Mouse (Mus musculus) C2C12 (cell line): Measurements from ENCODE around the gene Abcc6. TPM values are rescaled to one million over a fixed set of nuclear protein-coding genes. Genes with fewer than 3 reads are reported as not detected.

ENCODE experiments used
- H3K27me3 ChIP-seq: one replicate; pipeline ENCODE4 v1.6.1; 2011; ENCODE audit not compliant: control insufficient read depth, insufficient read depth, insufficient read length
- H3K36me3 ChIP-seq: one replicate; pipeline ENCODE4 v1.6.1; 2011; ENCODE audit not compliant: control insufficient read depth, insufficient read depth
- H3K4me3 ChIP-seq: one replicate; pipeline ENCODE4 v1.5.1; 2011; ENCODE audit warnings: mild to moderate bottlenecking, control low read depth; ENCODE audit not compliant: poor library complexity, insufficient read depth, severe bottlenecking
- H3K79me2 ChIP-seq: one replicate; pipeline ENCODE4 v1.6.1; 2011; ENCODE audit not compliant: control insufficient read depth, insufficient read depth
- H3K79me3 ChIP-seq: one replicate; pipeline ENCODE4 v1.6.1; 2011; ENCODE audit warnings: low read depth, control low read depth
- H3ac ChIP-seq: one replicate; pipeline ENCODE3; 2011; ENCODE audit warnings: low read depth; ENCODE audit not compliant: control insufficient read depth, insufficient read length
- CEBPB ChIP-seq: IDR thresholded peaks from one replicate; pipeline ENCODE4 v1.6.1; 2011; ENCODE audit warnings: low read depth, mild to moderate bottlenecking, control low read depth, moderate library complexity
- CTCF ChIP-seq: IDR thresholded peaks from one replicate; pipeline ENCODE4 v1.5.1; 2011; ENCODE audit not compliant: control insufficient read depth, insufficient read depth, insufficient read length
- FOSL1 ChIP-seq: IDR thresholded peaks from one replicate; pipeline ENCODE4 v1.8.0; 2011; ENCODE audit warnings: mild to moderate bottlenecking, low read length; ENCODE audit not compliant: poor library complexity, insufficient read depth, severe bottlenecking
- MAX ChIP-seq: IDR thresholded peaks from one replicate; pipeline ENCODE4 v1.6.1; 2011; ENCODE audit warnings: mild to moderate bottlenecking, control low read depth
- MYOD1 ChIP-seq: IDR thresholded peaks from one replicate; pipeline ENCODE4 v1.6.1; 2011; ENCODE audit warnings: low read depth; ENCODE audit not compliant: control insufficient read depth, insufficient read length
- MYOG ChIP-seq: IDR thresholded peaks from one replicate; pipeline ENCODE4 v1.6.1; 2011; ENCODE audit not compliant: control insufficient read depth, insufficient read length; ENCODE audit errors: extremely low read depth
- USF1 ChIP-seq: IDR thresholded peaks from one replicate; pipeline ENCODE4 v1.6.1; 2011; ENCODE audit warnings: low read depth, mild to moderate bottlenecking, control low read depth, moderate library complexity
- polyA plus RNA-seq: library from polyadenylated mRNA; unstranded; fragments of >200 nt; fragmentation: generic; extraction: Trizol; gene quantifications from one replicate; pipeline ENCODE4 v1.2.1, GENCODE M21; 2012; ENCODE audit warnings: missing spikeins

Gene Abcc6
- polyA plus RNA-seq, 1 experiment: not detected

GRCm38 (mm10) chr7:46060688-46061087 is 30.6 kb upstream of the Abcc6 start:
- Histone ChIP-seq H3K4me3 (no peak overlapping the region), H3ac (no peak overlapping the region), H3K36me3 (peaks cover 6% of the 10 kb centered on the region), H3K27me3 (no peaks in the 10 kb centered on the region), H3K79me2 (no peaks in the 10 kb centered on the region), H3K79me3 (no peaks in the 10 kb centered on the region)
- TF ChIP-seq CTCF: no peak
- no peak for TF ChIP-seq FOSL1

- no peak overlapping the region for H3K4me3 ChIP-seq
- no peaks in the 10 kb centered on the region for H3K79me3 ChIP-seq
- peaks cover 6% of the 10 kb centered on the region for H3K36me3 ChIP-seq
- H3K27me3 ChIP-seq: no peaks in the 10 kb centered on the region
- H3ac ChIP-seq: no peak overlapping the region
- no peaks in the 10 kb centered on the region for H3K79me2 ChIP-seq
- TF ChIP-seq CEBPB (no peak), MYOD1 (no peak), MYOG (no peak), FOSL1 (no peak), CTCF (no peak), MAX (no peak), USF1 (no peak)
These were observed 28.8 kb upstream of the Abcc6 start for GRCm38 (mm10) chr7:46058882-46059281.

GRCm38 (mm10) chr7:46053566-46053965 is 23.5 kb upstream of the Abcc6 start:
- no peak for TF ChIP-seq MYOD1
- TF ChIP-seq MYOG: no peak
- TF ChIP-seq CEBPB: no peak
- no peak for TF ChIP-seq MAX
- TF ChIP-seq CTCF: no peak
- no peak for TF ChIP-seq FOSL1
- no peak for TF ChIP-seq USF1
- Histone ChIP-seq H3ac (no peak overlapping the region), H3K79me2 (no peaks in the 10 kb centered on the region), H3K27me3 (no peaks in the 10 kb centered on the region), H3K79me3 (no peaks in the 10 kb centered on the region), H3K4me3 (no peak overlapping the region), H3K36me3 (no peaks in the 10 kb centered on the region)

GRCm38 (mm10) chr7:46052161-46052821 is 22.2 kb upstream of the Abcc6 start:
- Histone ChIP-seq H3K4me3 (no peak overlapping the region), H3ac (no peak overlapping the region), H3K27me3 (no peaks in the 10 kb centered on the region), H3K79me3 (no peaks in the 10 kb centered on the region), H3K79me2 (no peaks in the 10 kb centered on the region), H3K36me3 (no peaks in the 10 kb centered on the region)
- TF ChIP-seq CEBPB (no peak), MAX (no peak), FOSL1 (no peak), MYOG (no peak), MYOD1 (no peak)

- no peak for TF ChIP-seq MYOG
- no peak for TF ChIP-seq MAX
- no peak for TF ChIP-seq CEBPB
- TF ChIP-seq USF1: no peak
- TF ChIP-seq MYOD1: no peak
- no peak for TF ChIP-seq FOSL1
- no peak for TF ChIP-seq CTCF
- H3K79me3 ChIP-seq: no peaks in the 10 kb centered on the region
- H3ac ChIP-seq: no peak overlapping the region
- no peaks in the 10 kb centered on the region for H3K27me3 ChIP-seq
- H3K4me3 ChIP-seq: no peak overlapping the region
- no peaks in the 10 kb centered on the region for H3K79me2 ChIP-seq
- peaks cover 2% of the 10 kb centered on the region for H3K36me3 ChIP-seq
These were observed 19.9 kb upstream of the Abcc6 start for GRCm38 (mm10) chr7:46049981-46050380.
